Mouse (Mus musculus) heart, adult 2 months (tissue): Measurements from ENCODE around the gene Dock1. TPM values are rescaled to one million over a fixed set of nuclear protein-coding genes. Genes with fewer than 3 reads are reported as not detected.

Experiments
- DNase-seq, 2 experiments: peaks; one replicate each; pipeline ENCODE4 v3.0.0; 2021
- H3K27ac ChIP-seq: fragments of 200-600 bp; 2 replicates; pipeline ENCODE4 v1.8.1; 2022
- H3K27me3 ChIP-seq: fragments of 200-500 bp; 2 replicates; pipeline ENCODE4 v1.6.1; 2012; ENCODE audit warnings: mild to moderate bottlenecking, low read length, inconsistent platforms, mixed read lengths; ENCODE audit not compliant: control insufficient read depth, insufficient read depth
- H3K36me3 ChIP-seq: fragments of 200-500 bp; 2 replicates; pipeline ENCODE4 v1.6.1; 2012; ENCODE audit warnings: low read length, inconsistent platforms; ENCODE audit not compliant: control insufficient read depth, insufficient read depth
- H3K4me1 ChIP-seq: fragments of 200-500 bp; 2 replicates; pipeline ENCODE4 v1.6.1; 2011; ENCODE audit warnings: low read length; ENCODE audit not compliant: control insufficient read depth, insufficient read depth
- H3K4me3 ChIP-seq: fragments of 200-600 bp; 2 replicates; pipeline ENCODE4 v1.8.1; 2022
- H3K79me2 ChIP-seq: fragments of 200-500 bp; replicated peaks from 2 replicates; pipeline ENCODE4 v1.6.1; 2012; ENCODE audit warnings: mild to moderate bottlenecking, inconsistent platforms, low read length, moderate library complexity, mixed read lengths; ENCODE audit not compliant: control insufficient read depth, insufficient read depth
- H3K9ac ChIP-seq: fragments of 200-500 bp; 2 replicates; pipeline ENCODE4 v1.6.1; 2012; ENCODE audit warnings: low read depth, mild to moderate bottlenecking, control low read depth, inconsistent platforms, low read length, mixed read lengths
- CTCF ChIP-seq: fragments of 200-600 bp; IDR thresholded peaks from 2 replicates; pipeline ENCODE4 v1.8.1; 2022; ENCODE audit warnings: antibody characterized with exemption, mild to moderate bottlenecking, moderate library complexity
- EP300 ChIP-seq: fragments of 200-500 bp; IDR thresholded peaks from 2 replicates; pipeline ENCODE4 v1.6.1; 2011; ENCODE audit warnings: low read depth, low read length, control low read depth; ENCODE audit not compliant: insufficient read depth
- POLR2A ChIP-seq: fragments of 200-500 bp; IDR thresholded peaks from 2 replicates; pipeline ENCODE4 v1.6.1; 2011; ENCODE audit warnings: mild to moderate bottlenecking, low read depth, low read length, control low read depth; ENCODE audit not compliant: insufficient read depth
- WGBS: fragments of 180-500 bp; shearing (Covaris S2); methylation state at CpG from one replicate; pipeline ENCODE4 v1.1.7; 2018; 5-methylcytosine and 5-hydroxymethylcytosine counted together
- intact Hi-C: fragments of 180-260 bp; cut with DNase I; formaldehyde crosslinking; loops from one replicate; pipeline ENCODE4 v1.15.1; 2025
- polyA plus RNA-seq: library from polyadenylated mRNA; depleted of rRNA; stranded (reverse); fragments of >200 nt; gene quantifications from 2 replicates; pipeline ENCODE4 v1.2.3, GENCODE M21; 2012
- total RNA-seq, 2 experiments: library from RNA; stranded (reverse); gene quantifications; 2 replicates each; pipeline ENCODE4 v1.2.3; 2021

Dock1 gene
- total and polyA plus RNA-seq, 3 experiments: 8.3 to 25.6 (median 25.4) TPM

DNA sequence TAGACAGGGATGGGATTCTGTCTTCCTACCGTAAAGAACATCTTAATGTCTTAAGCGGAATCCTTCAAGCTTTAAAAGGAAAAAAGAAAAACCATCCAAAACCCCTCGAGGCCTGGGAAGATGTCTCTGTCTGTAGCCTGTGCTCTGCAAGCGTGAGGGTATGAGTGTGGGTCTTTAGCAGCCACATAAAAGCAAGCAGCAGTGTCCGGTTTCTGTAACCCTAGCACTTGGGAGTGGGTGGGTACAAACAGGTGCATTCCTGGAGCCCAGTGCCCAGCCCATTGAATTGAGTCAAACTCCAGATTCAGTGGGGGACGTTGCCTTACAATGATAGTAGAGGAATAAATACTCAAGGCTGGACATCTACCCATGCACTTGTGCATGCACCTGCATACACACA, 105.9 kb downstream of the Dock1 start:
- TF ChIP-seq POLR2A: no peak
- TF ChIP-seq CTCF: no peak
- no peak for TF ChIP-seq EP300
- no peak for DNase-seq
- Histone ChIP-seq H3K36me3 (peaks cover 4% of the 10 kb centered on the region), H3K4me3 (no peak overlapping the region), H3K27ac (no peak overlapping the region), H3K79me2 (no peaks in the 10 kb centered on the region), H3K27me3 (no peaks in the 10 kb centered on the region), H3K9ac (no peak overlapping the region), H3K4me1 (peaks cover 3% of the 10 kb centered on the region)
- intact Hi-C loops: no loop called here
- WGBS: 94% methylated on average over 6 of the region's 6 CpGs

DNA sequence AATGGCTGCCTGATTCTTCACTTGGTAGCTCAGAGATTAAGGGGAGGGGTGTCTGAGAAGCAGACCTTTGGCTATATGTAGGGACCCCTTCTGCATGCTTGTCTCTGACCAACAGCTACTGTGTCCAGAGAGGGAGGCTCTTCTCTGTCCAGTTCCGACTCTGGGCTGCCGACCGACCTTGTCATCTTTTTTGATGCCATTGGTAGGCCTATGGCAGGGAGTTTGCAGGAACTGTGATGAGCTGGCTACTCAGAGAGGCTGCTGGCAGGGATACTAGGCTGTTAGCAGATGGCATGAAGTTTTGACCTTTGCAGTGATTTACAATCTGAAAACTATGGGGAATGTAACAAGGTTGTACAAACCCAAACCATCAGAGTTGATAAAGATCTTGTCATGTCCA, 109.3 kb downstream of the Dock1 start:
- no peak overlapping the region for H3K27ac ChIP-seq
- DNase-seq: no peak
- TF ChIP-seq EP300 (no peak), POLR2A (no peak), CTCF (no peak)
- no peaks in the 10 kb centered on the region for H3K27me3 ChIP-seq
- no peaks in the 10 kb centered on the region for H3K4me1 ChIP-seq
- no peak overlapping the region for H3K9ac ChIP-seq
- intact Hi-C loops: no loop called here
- 98% methylated on average over 3 of the region's 3 CpGs for WGBS
- no peak overlapping the region for H3K4me3 ChIP-seq
- H3K79me2 ChIP-seq: no peaks in the 10 kb centered on the region
- no peaks in the 10 kb centered on the region; the same call in 1 of the 2 replicates for H3K36me3 ChIP-seq

DNA sequence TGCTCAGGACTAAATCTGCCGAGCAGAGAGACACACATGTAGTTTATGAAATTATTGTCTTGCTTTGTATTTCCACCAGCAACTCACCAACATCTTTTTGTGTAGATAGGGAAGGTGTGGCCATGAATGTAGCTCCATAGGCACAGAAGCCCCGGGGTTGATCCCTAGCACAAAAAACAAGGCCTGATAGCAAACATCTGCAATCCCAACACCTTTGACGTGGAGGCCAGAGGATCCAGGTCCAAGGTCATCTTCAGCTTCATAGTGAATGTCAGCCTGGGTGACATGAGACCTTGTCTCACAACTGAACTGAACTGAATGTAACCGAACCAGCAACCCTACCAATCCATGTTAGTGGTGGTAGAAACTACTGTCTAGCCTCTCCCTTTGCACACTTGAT, 116.7 kb downstream of the Dock1 start:
- TF ChIP-seq CTCF (no peak), POLR2A (no peak), EP300 (no peak)
- Histone ChIP-seq H3K4me3 (no peak overlapping the region), H3K9ac (no peak overlapping the region), H3K27me3 (no peaks in the 10 kb centered on the region), H3K36me3 (no peaks in the 10 kb centered on the region; the same call in 1 of the 2 replicates), H3K27ac (no peak overlapping the region), H3K79me2 (no peaks in the 10 kb centered on the region), H3K4me1 (no peaks in the 10 kb centered on the region)
- DNase-seq: no peak
- intact Hi-C loops: no loop called here
- WGBS: 90% methylated on average over 4 of the region's 4 CpGs

DNA sequence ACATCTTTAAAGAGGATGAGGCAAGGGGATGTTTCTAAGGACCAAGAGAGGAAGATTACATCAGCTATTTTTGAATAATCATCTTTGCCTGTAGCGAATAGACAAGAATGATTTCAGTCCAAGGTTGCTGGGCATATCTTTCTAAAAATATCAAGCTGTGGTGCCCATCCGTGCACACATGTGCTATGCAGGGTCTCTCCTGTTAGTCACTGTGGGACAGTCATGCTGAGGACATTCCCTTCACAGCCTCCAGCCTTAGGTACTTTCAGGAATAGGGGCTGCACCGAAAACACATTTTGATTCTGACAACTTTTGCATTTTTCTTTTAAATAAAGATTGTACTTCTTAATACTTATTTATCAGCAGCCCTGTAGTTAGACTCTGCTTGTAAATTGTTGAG, 124.4 kb downstream of the Dock1 start:
- no peak overlapping the region for H3K4me3 ChIP-seq
- intact Hi-C loops: no loop called here
- H3K27me3 ChIP-seq: no peaks in the 10 kb centered on the region
- no peaks in the 10 kb centered on the region; the same call in 1 of the 2 replicates for H3K36me3 ChIP-seq
- WGBS: 67% methylated on average over 3 of the region's 3 CpGs
- no peak overlapping the region for H3K9ac ChIP-seq
- H3K79me2 ChIP-seq: no peaks in the 10 kb centered on the region
- TF ChIP-seq CTCF: no peak
- no peak for TF ChIP-seq POLR2A
- no peak overlapping the region for H3K27ac ChIP-seq
- DNase-seq: no peak
- H3K4me1 ChIP-seq: no peaks in the 10 kb centered on the region

DNA sequence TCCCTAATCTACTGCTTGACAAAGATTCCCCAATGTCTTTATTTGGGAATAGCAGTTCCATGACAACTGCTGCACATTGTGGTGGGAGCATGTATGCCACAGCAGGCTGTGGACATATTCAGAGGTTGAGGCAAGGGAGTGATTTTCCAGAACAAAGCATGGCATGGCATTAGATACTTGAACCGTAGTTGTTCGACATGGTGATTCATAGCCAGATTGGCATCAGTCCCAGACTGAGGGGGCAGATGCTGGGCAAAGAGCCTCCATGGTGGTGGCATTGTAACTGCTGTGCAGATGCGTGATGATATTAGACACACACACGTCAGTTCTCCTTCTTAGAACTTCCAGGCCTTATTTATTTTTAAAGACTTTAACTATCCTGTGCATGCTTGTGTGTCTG, 129.6 kb downstream of the Dock1 start:
- Histone ChIP-seq H3K27me3 (no peaks in the 10 kb centered on the region), H3K9ac (no peak overlapping the region), H3K79me2 (no peaks in the 10 kb centered on the region), H3K4me3 (no peak overlapping the region), H3K27ac (no peak overlapping the region), H3K4me1 (no peaks in the 10 kb centered on the region), H3K36me3 (no peaks in the 10 kb centered on the region)
- no peak for DNase-seq
- WGBS: 51% methylated on average over 4 of the region's 4 CpGs
- intact Hi-C loops: no loop called here
- TF ChIP-seq EP300 (no peak), CTCF (no peak), POLR2A (no peak)

DNA sequence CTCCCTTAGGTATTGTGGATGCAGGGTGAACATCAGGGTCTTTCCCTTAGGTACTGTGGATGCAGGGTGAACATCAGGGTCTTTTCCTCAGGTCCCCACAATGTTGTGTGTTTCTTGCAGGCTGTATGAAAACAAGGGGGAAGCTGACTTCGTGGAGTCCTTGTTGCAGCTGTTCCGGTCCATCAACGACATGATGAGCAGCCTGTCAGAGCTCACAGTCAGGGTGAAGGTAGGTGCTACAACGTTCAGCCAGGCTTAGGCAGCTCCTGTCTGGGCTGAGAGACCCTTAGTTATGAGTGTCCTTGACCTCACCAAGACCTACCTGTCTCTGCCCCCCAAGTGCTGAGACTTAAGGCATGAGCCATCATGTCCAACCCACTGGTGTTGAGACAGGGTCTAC, 134.0 kb downstream of the Dock1 start:
- no peak for TF ChIP-seq EP300
- no peak overlapping the region for H3K27ac ChIP-seq
- intact Hi-C loops: no loop called here
- no peak for DNase-seq
- 90% methylated on average over 4 of the region's 4 CpGs for WGBS
- H3K27me3 ChIP-seq: no peaks in the 10 kb centered on the region
- H3K4me1 ChIP-seq: no peaks in the 10 kb centered on the region
- H3K4me3 ChIP-seq: no peak overlapping the region
- H3K79me2 ChIP-seq: no peaks in the 10 kb centered on the region
- peaks cover 4% of the 10 kb centered on the region; the same call in 1 of the 2 replicates for H3K36me3 ChIP-seq
- H3K9ac ChIP-seq: no peak overlapping the region
